Mouse (Mus musculus) neural tube, embryonic 14.5 days (tissue): ENCODE data around the gene Dexi. TPM values are rescaled to one million over a fixed set of nuclear protein-coding genes. Genes with fewer than 3 reads are reported as not detected.

Experiments used
- ATAC-seq: fragments of 200-750 bp; cut with Nextera tagmentation; 2 replicates; pipeline ENCODE4 v1.8.0; 2017; ENCODE audit warnings: low read depth, mild to moderate bottlenecking, moderate TSS enrichment, moderate library complexity
- H3K27ac ChIP-seq: fragments of 300-500 bp; sonication (generic); 2 replicates; pipeline ENCODE4 v1.5.1; 2014; ENCODE audit warnings: low read depth, mild to moderate bottlenecking, control low read depth, low read length, moderate library complexity, mixed read lengths
- H3K27me3 ChIP-seq: fragments of 300-500 bp; sonication (generic); 2 replicates; pipeline ENCODE4 v1.6.1; 2014; ENCODE audit warnings: low read length; ENCODE audit not compliant: control insufficient read depth, insufficient read depth
- H3K36me3 ChIP-seq: fragments of 300-500 bp; sonication (generic); 2 replicates; pipeline ENCODE4 v1.6.1; 2014; ENCODE audit warnings: low read length, mixed read lengths; ENCODE audit not compliant: control insufficient read depth, insufficient read depth
- H3K4me1 ChIP-seq: fragments of 300-500 bp; sonication (generic); 2 replicates; pipeline ENCODE4 v1.6.1; 2014; ENCODE audit warnings: low read length; ENCODE audit not compliant: control insufficient read depth, insufficient read depth
- H3K4me2 ChIP-seq: fragments of 300-500 bp; sonication (generic); 2 replicates; pipeline ENCODE4 v1.6.1; 2014; ENCODE audit warnings: mild to moderate bottlenecking, low read depth, low read length, control low read depth
- H3K4me3 ChIP-seq: fragments of 300-500 bp; sonication (generic); 2 replicates; pipeline ENCODE4 v1.5.1; 2014; ENCODE audit warnings: low read depth, low read length, control low read depth, mixed read lengths
- H3K9ac ChIP-seq: fragments of 300-500 bp; sonication (generic); replicated peaks from 2 replicates; pipeline ENCODE4 v1.6.1; 2014; ENCODE audit warnings: low read depth, mild to moderate bottlenecking, control low read depth, low read length, mixed read lengths
- H3K9me3 ChIP-seq: fragments of 300-500 bp; sonication (generic); 2 replicates; pipeline ENCODE4 v1.6.1; 2016; ENCODE audit warnings: low read length; ENCODE audit not compliant: control insufficient read depth
- WGBS: fragments of 180-500 bp; shearing (Covaris S2); extraction: QIAGEN DNeasy Blood & Tissue Kit; methylation state at CpG from one replicate; pipeline ENCODE4 v1.1.7; 2014; 5-methylcytosine and 5-hydroxymethylcytosine counted together
- polyA plus RNA-seq: library from polyadenylated mRNA; unstranded; fragments of >200 nt; fragmentation: Nextera tagmentation; extraction: Ambion mirVana; gene quantifications from 2 replicates; pipeline ENCODE4 v1.2.1, GENCODE M21; 2014

Dexi gene
- polyA plus RNA-seq, 1 experiment from 2014 or later = 26.9 TPM

- no peak for ATAC-seq
- Histone ChIP-seq H3K4me2 (no peak overlapping the region), H3K27ac (no peak overlapping the region), H3K9ac (no peak overlapping the region), H3K36me3 (no peaks in the 10 kb centered on the region), H3K27me3 (no peaks in the 10 kb centered on the region), H3K4me1 (no peaks in the 10 kb centered on the region), H3K4me3 (no peak overlapping the region), H3K9me3 (no peaks in the 10 kb centered on the region)
- WGBS = 74% methylated on average over 2 of the region's 2 CpGs
These were observed 82.7 kb downstream of the Dexi start for GRCm38 (mm10) chr16:10460188-10460587.

DNA sequence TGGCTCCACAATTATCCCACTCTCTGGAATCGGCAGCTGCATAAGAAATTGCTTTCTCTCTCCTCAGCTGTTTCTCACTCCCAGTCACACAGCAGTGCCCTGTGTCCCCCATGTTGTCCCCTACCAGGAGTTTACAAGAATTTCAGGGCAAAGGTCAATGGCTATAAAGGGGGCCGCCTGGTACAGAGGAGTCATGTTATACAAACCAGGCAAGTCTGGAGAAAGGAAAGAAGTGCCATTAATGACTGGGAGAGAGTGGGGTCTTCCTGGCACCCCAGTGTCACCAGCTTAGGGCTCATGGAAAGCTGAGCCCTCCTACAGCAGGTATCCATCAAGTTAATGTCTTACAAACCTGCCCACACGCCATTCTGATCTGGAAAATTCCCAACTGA, 88.3 kb downstream of the Dexi start:
- WGBS = 7% methylated on average over 3 of the region's 3 CpGs
- no peaks in the 10 kb centered on the region for H3K9me3 ChIP-seq
- no peaks in the 10 kb centered on the region for H3K36me3 ChIP-seq
- H3K27me3 ChIP-seq = no peaks in the 10 kb centered on the region
- H3K4me1 ChIP-seq = no peaks in the 10 kb centered on the region
- no peak overlapping the region for H3K4me3 ChIP-seq
- no peak overlapping the region for H3K27ac ChIP-seq
- no peak overlapping the region for H3K9ac ChIP-seq
- H3K4me2 ChIP-seq = no peak overlapping the region
- ATAC-seq = no peak

- no peaks in the 10 kb centered on the region for H3K4me1 ChIP-seq
- no peaks in the 10 kb centered on the region for H3K27me3 ChIP-seq
- H3K4me2 ChIP-seq = no peak overlapping the region
- H3K36me3 ChIP-seq = no peaks in the 10 kb centered on the region
- no peak overlapping the region for H3K9ac ChIP-seq
- H3K9me3 ChIP-seq = no peaks in the 10 kb centered on the region
- 43% methylated on average over 6 of the region's 6 CpGs for WGBS
- H3K4me3 ChIP-seq = no peak overlapping the region
- no peak overlapping the region for H3K27ac ChIP-seq
- no peak for ATAC-seq
These were observed 88.8 kb downstream of the Dexi start for GRCm38 (mm10) chr16:10453872-10454582.

Other genes with a start within 250 kb of the Dexi start
- 14.4 and 17.7 TPM in 2 replicates for gene Emp2, start 229.1 kb downstream of the Dexi start, polyA plus RNA-seq
- gene Tekt5, start 147.6 kb downstream of the Dexi start, polyA plus RNA-seq = 12.8 and 20.9 TPM in 2 replicates
- gene Nubp1, start 131.1 kb downstream of the Dexi start, polyA plus RNA-seq = 49.7 and 55.9 TPM in 2 replicates
- gene Tvp23a, start 95.7 kb downstream of the Dexi start, polyA plus RNA-seq = 48.6 and 49.3 TPM in 2 replicates
- gene Ciita, start 63.0 kb downstream of the Dexi start, polyA plus RNA-seq = 0.63 and 1.1 TPM in 2 replicates
- 68.8 and 89.2 TPM in 2 replicates for gene Clec16a, start 2.3 kb upstream of the Dexi start, polyA plus RNA-seq
- 4.3 and 4.5 TPM in 2 replicates for gene Socs1, start 242.5 kb upstream of the Dexi start, polyA plus RNA-seq
- not detected in 2 replicates for gene Tnp2, start 245.6 kb upstream of the Dexi start, polyA plus RNA-seq
- gene Prm3, start 247.9 kb upstream of the Dexi start, polyA plus RNA-seq = not detected in 2 replicates